Mouse (Mus musculus): Measurements from ENCODE around the gene Tctex1d2.
A peak's percentile ranks its signal among the peaks of the same experiment; 100 is the strongest.
"Not testable (repeated sequence)": the region's sequence is repeated elsewhere in the genome, so short reads cannot be mapped to it uniquely, and the experiment has no call there.

Tctex1d2 gene

GRCm38 (mm10) chr16:32431047-32431591 lies 11.6 kb downstream of the Tctex1d2 start:
- DNase-seq (ENCODE audit: low spot score in 2 of 2) = peak; percentile 59 to 67

- peak; percentile 32 to 37 for DNase-seq (ENCODE audit: low spot score in 2 of 2)
Observed at GRCm38 (mm10) chr16:32431926-32432325, 12.4 kb downstream of the Tctex1d2 start.

GRCm38 (mm10) chr16:32433138-32433537 lies 13.6 kb downstream of the Tctex1d2 start:
- DNase-seq (ENCODE audit: low spot score in 2 of 2) = no peak

- peak in 1 of 2 experiments; percentile 55 for DNase-seq (ENCODE audit: low spot score in 2 of 2)
Observed at GRCm38 (mm10) chr16:32434066-32434465, 14.6 kb downstream of the Tctex1d2 start.

GRCm38 (mm10) chr16:32434691-32435090 lies 15.2 kb downstream of the Tctex1d2 start:
- no peak for DNase-seq (ENCODE audit: low spot score in 2 of 2)

- DNase-seq (ENCODE audit: low spot score in 2 of 2) = no peak
Observed at GRCm38 (mm10) chr16:32436657-32437056, 17.2 kb downstream of the Tctex1d2 start.

GRCm38 (mm10) chr16:32437266-32437665 lies 17.8 kb downstream of the Tctex1d2 start:
- no peak for DNase-seq (ENCODE audit: low spot score in 2 of 2)

- DNase-seq (ENCODE audit: low spot score in 2 of 2) = no peak
Observed at GRCm38 (mm10) chr16:32441432-32441831, 21.9 kb downstream of the Tctex1d2 start.

GRCm38 (mm10) chr16:32444615-32445014 lies 25.1 kb downstream of the Tctex1d2 start:
- DNase-seq (ENCODE audit: low spot score in 2 of 2) = not testable (repeated sequence)

- no peak for DNase-seq (ENCODE audit: low spot score in 2 of 2)
Observed at GRCm38 (mm10) chr16:32445558-32445957, 26.1 kb downstream of the Tctex1d2 start.

- DNase-seq (ENCODE audit: low spot score in 2 of 2) = no peak
Observed at GRCm38 (mm10) chr16:32446563-32447138, 27.1 kb downstream of the Tctex1d2 start.

GRCm38 (mm10) chr16:32449665-32450064 lies 30.2 kb downstream of the Tctex1d2 start:
- DNase-seq (ENCODE audit: low spot score in 2 of 2) = peak in 1 of 2 experiments; percentile 48

GRCm38 (mm10) chr16:32450133-32450532 lies 30.6 kb downstream of the Tctex1d2 start:
- DNase-seq (ENCODE audit: low spot score in 2 of 2) = no peak

GRCm38 (mm10) chr16:32453102-32453501 lies 33.6 kb downstream of the Tctex1d2 start:
- DNase-seq (ENCODE audit: low spot score in 2 of 2) = no peak

- no peak for DNase-seq (ENCODE audit: low spot score in 2 of 2)
Observed at GRCm38 (mm10) chr16:32454646-32455045, 35.1 kb downstream of the Tctex1d2 start.

- DNase-seq (ENCODE audit: low spot score in 2 of 2) = no peak
Observed at GRCm38 (mm10) chr16:32456086-32456485, 36.6 kb downstream of the Tctex1d2 start.

GRCm38 (mm10) chr16:32456761-32457160 lies 37.3 kb downstream of the Tctex1d2 start:
- no peak for DNase-seq (ENCODE audit: low spot score in 2 of 2)

GRCm38 (mm10) chr16:32457589-32458386 lies 38.3 kb downstream of the Tctex1d2 start:
- DNase-seq (ENCODE audit: low spot score in 2 of 2) = peak; percentile 33 to 72

- DNase-seq (ENCODE audit: low spot score in 2 of 2) = no peak
Observed at GRCm38 (mm10) chr16:32460518-32460917, 41.0 kb downstream of the Tctex1d2 start.

GRCm38 (mm10) chr16:32461713-32462112 lies 42.2 kb downstream of the Tctex1d2 start:
- DNase-seq (ENCODE audit: low spot score in 2 of 2) = no peak

- no peak for DNase-seq (ENCODE audit: low spot score in 2 of 2)
Observed at GRCm38 (mm10) chr16:32462950-32463349, 43.4 kb downstream of the Tctex1d2 start.

- DNase-seq (ENCODE audit: low spot score in 2 of 2) = no peak
Observed at GRCm38 (mm10) chr16:32463426-32463825, 43.9 kb downstream of the Tctex1d2 start.

GRCm38 (mm10) chr16:32464908-32465307 lies 45.4 kb downstream of the Tctex1d2 start:
- no peak for DNase-seq (ENCODE audit: low spot score in 2 of 2)
